14 mouse cellular contexts compared by ENCODE assay signal in the genomic region with DNA sequence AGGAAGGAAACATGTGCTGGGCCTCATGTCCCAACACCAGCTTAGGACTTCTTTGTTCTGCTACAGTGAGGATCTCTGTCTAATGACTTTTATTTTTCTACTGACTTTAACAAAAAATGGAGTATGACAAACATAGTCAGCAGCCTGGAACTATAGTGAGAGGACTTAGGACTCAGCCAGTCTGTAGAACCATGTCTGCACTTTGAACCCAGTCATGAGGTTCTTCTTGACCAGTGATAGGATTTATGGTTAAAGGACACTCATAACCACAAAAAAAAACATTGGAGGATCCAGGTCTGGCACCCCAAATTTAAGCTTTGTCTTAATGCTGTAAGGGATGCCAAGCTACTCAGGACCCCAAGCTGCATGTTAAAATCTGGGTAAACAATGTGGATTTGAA.
DNase-seq lines count a peak whose midpoint lies in the region.
"Had no signal": no experiment of that assay in that cellular context is flagged by ENCODE, and none has a peak within 500 bp of the region (broad histone marks: within the 10 kb centered on the region; RNA-seq: fewer than 3 reads in every experiment).

No protein-coding gene starts in this region.

- peak; percentile 9 to 14 for DNase-seq in kidney, adult 8-10 months
- no peak for DNase-seq in kidney, postnatal 14 days
- peak; percentile 18 to 21 for DNase-seq in kidney, postnatal 36 days
- DNase-seq in kidney, adult 18-20 months = no peak
- DNase-seq: adrenal gland, adult 2 months; adrenal gland, postnatal 10 days; adrenal gland, postnatal 25 days; cerebellum, adult 11 months; cerebellum, adult 18-20 months; cerebellum, adult 8-10 months; cerebellum, adult 9-11 months; cerebellum, postnatal 14 days; cerebellum, postnatal 36 days; embryo, embryonic 11 days had no signal

Comparison
In these comparisons a context has a peak if more than half of its experiments do, and no peak if none do; other contexts are left out.
1. DNase-seq: peak in kidney, adult 8-10 months (2 of 2) and kidney, postnatal 36 days (2 of 2); none in kidney, postnatal 14 days (single experiment) and kidney, adult 18-20 months (single experiment).